Mouse (Mus musculus) neural tube, embryonic 14.5 days (tissue): ENCODE measurements at regions not wholly inside any gene's neighbourhood (a gene's known extent, or its start where the extent isn't known, plus 50 kb on each side); places are given as distances from the start of the nearest gene placed in this dataset.

Experiments
- ATAC-seq: fragments of 200-750 bp; cut with Nextera tagmentation; 2 replicates; pipeline ENCODE4 v1.8.0; 2017; ENCODE audit warnings: low read depth, mild to moderate bottlenecking, moderate TSS enrichment, moderate library complexity
- H3K27ac ChIP-seq: fragments of 300-500 bp; sonication (generic); 2 replicates; pipeline ENCODE4 v1.5.1; 2014; ENCODE audit warnings: low read depth, mild to moderate bottlenecking, control low read depth, low read length, moderate library complexity, mixed read lengths
- H3K27me3 ChIP-seq: fragments of 300-500 bp; sonication (generic); 2 replicates; pipeline ENCODE4 v1.6.1; 2014; ENCODE audit warnings: low read length; ENCODE audit not compliant: control insufficient read depth, insufficient read depth
- H3K36me3 ChIP-seq: fragments of 300-500 bp; sonication (generic); 2 replicates; pipeline ENCODE4 v1.6.1; 2014; ENCODE audit warnings: low read length, mixed read lengths; ENCODE audit not compliant: control insufficient read depth, insufficient read depth
- H3K4me1 ChIP-seq: fragments of 300-500 bp; sonication (generic); 2 replicates; pipeline ENCODE4 v1.6.1; 2014; ENCODE audit warnings: low read length; ENCODE audit not compliant: control insufficient read depth, insufficient read depth
- H3K4me2 ChIP-seq: fragments of 300-500 bp; sonication (generic); 2 replicates; pipeline ENCODE4 v1.6.1; 2014; ENCODE audit warnings: mild to moderate bottlenecking, low read depth, low read length, control low read depth
- H3K4me3 ChIP-seq: fragments of 300-500 bp; sonication (generic); 2 replicates; pipeline ENCODE4 v1.5.1; 2014; ENCODE audit warnings: low read depth, low read length, control low read depth, mixed read lengths
- H3K9ac ChIP-seq: fragments of 300-500 bp; sonication (generic); replicated peaks from 2 replicates; pipeline ENCODE4 v1.6.1; 2014; ENCODE audit warnings: low read depth, mild to moderate bottlenecking, control low read depth, low read length, mixed read lengths
- H3K9me3 ChIP-seq: fragments of 300-500 bp; sonication (generic); 2 replicates; pipeline ENCODE4 v1.6.1; 2016; ENCODE audit warnings: low read length; ENCODE audit not compliant: control insufficient read depth
- WGBS: fragments of 180-500 bp; shearing (Covaris S2); extraction: QIAGEN DNeasy Blood & Tissue Kit; methylation state at CpG from one replicate; pipeline ENCODE4 v1.1.7; 2014; 5-methylcytosine and 5-hydroxymethylcytosine counted together

DNA sequence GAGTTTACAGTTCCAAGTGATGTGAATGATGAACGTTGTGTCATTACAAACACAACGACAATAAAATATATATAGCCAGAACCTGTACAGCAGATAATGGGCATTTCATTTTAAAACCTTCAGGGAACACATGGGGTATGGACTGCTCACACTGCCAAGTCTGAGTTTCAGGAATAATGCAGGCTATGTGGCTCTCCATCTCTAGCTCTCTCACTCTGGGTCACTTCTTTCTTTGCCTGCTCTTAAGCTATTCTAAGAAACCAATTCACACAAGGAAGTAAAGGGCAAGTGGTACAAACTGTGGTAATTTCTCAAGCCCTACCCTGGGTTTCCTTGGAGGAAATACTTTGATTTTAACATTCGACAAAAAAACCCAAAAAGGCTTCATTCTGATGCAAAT lies 192.5 kb downstream of the Efnb2 start:
- H3K36me3 ChIP-seq = no peaks in the 10 kb centered on the region
- H3K9ac ChIP-seq = no peak overlapping the region
- no peaks in the 10 kb centered on the region for H3K27me3 ChIP-seq
- no peak overlapping the region for H3K4me3 ChIP-seq
- H3K9me3 ChIP-seq = no peaks in the 10 kb centered on the region
- H3K27ac ChIP-seq = no peak overlapping the region
- peak; percentile 65; the same call in 1 of the 2 replicates for ATAC-seq
- no peaks in the 10 kb centered on the region for H3K4me1 ChIP-seq
- 40% methylated on average over 3 of the region's 3 CpGs for WGBS
- no peak overlapping the region for H3K4me2 ChIP-seq

DNA sequence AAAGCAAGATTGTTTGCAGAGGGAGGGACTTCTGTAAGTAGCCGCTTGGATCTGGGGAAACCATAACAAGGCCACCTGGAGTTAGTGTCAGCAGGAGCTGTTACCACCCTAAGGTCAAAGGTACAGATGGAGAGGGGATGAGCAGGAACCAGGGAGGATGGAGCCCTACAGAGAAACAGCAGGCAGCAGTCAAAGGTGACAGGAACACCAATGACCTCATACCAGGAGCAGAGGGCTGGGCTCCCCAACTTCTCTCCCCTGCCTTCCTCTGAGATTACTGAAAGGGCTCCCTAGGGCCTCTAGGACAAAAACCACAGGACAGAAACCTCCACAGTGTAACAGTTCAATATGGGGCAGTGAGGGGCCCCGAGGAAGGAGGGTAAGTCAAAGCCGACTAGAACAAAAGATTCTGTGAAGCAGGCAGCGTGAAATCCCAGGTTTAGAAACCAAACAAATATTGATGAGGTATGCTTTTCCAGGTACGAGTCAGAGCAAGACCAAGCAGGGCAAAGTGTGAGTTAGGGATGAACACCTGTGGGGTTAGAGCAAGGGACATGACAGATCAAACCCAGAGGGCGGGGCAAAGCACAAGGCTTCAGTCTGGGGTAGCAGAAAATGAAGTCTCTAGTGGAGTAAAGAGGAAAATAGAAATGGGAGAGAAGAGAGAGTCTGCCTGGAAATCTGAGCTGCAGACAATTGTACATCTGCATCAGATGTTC lies 194.4 kb downstream of the Efnb2 start:
- no peak for ATAC-seq

DNA sequence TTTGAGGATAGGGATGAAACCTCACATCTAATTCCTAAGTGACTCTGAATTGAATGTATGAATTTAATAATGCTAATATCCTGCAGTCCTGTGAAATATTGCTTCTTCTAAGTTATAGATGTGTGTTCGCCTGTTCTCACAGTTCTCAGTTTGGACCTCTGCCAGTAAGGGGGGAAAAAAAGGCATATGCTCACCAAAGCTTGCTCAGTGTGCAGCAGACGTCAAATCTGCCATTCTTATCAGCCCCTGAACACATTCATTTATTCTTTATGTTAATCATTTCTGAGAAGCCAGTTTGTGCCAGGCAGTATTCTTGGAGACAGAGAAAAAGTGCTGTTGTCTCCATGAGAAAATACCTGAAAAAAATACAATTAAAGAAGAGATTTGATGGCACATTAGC lies 198.6 kb downstream of the Efnb2 start:
- H3K4me2 ChIP-seq = no peak overlapping the region
- no peak for ATAC-seq
- 37% methylated on average over 2 of the region's 2 CpGs for WGBS
- H3K36me3 ChIP-seq = no peaks in the 10 kb centered on the region
- H3K4me3 ChIP-seq = no peak overlapping the region
- H3K27me3 ChIP-seq = no peaks in the 10 kb centered on the region
- H3K27ac ChIP-seq = no peak overlapping the region
- H3K4me1 ChIP-seq = no peaks in the 10 kb centered on the region
- H3K9ac ChIP-seq = no peak overlapping the region
- no peaks in the 10 kb centered on the region for H3K9me3 ChIP-seq

More for the DNA sequence above, 194.4 kb downstream of the Efnb2 start:
- WGBS = 16% methylated on average over 6 of the region's 6 CpGs
- H3K4me1 ChIP-seq = no peaks in the 10 kb centered on the region
- H3K36me3 ChIP-seq = no peaks in the 10 kb centered on the region
- no peak overlapping the region for H3K27ac ChIP-seq
- no peak overlapping the region for H3K4me2 ChIP-seq
- H3K27me3 ChIP-seq = no peaks in the 10 kb centered on the region
- H3K4me3 ChIP-seq = no peak overlapping the region
- H3K9ac ChIP-seq = no peak overlapping the region
- no peaks in the 10 kb centered on the region for H3K9me3 ChIP-seq

DNA sequence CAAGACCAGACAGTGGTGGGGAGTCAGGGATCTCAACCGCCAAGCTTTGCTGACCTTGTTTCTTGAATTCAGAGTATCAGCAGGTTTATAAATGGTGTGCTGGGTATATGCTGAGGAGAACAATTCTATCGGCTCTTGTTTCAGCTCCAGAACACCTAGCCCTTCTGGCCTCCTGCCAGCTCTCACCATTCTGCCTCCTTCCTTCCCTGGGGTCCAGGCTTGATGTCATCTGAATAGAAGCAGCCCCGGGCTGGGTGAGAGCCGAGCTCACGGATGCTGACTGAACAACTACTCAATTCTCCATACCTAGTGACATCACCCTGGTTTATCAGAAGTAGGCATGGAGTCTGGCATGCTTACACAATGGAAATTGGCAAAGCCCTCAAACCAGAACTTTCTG lies 203.5 kb downstream of the Efnb2 start:
- Histone ChIP-seq H3K4me2 (no peak overlapping the region), H3K9ac (no peak overlapping the region), H3K36me3 (no peaks in the 10 kb centered on the region), H3K4me3 (no peak overlapping the region), H3K27ac (no peak overlapping the region), H3K4me1 (no peaks in the 10 kb centered on the region), H3K9me3 (no peaks in the 10 kb centered on the region), H3K27me3 (no peaks in the 10 kb centered on the region)
- 61% methylated on average over 5 of the region's 5 CpGs for WGBS
- ATAC-seq = no peak

DNA sequence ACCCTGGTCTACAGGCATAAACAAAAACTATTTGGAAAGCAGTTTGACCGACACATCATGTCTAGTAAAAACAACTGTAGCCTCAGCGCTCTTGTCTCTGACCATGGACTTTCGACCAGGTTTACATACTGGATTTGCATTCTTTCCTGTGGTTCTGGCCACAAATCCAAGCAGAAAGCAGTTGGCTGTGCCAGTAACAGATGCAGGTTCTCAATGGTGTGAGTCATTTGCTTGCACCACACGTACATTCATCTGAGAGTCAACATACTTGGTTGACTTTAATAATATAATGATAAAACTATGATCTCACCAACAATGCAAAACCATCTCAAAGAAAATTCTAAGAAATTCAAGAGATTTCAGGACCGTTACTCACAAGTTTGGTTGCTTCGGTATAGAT lies 207.1 kb downstream of the Efnb2 start:
- Histone ChIP-seq H3K36me3 (no peaks in the 10 kb centered on the region), H3K27me3 (no peaks in the 10 kb centered on the region), H3K27ac (no peak overlapping the region), H3K4me1 (no peaks in the 10 kb centered on the region), H3K4me3 (no peak overlapping the region), H3K9ac (no peak overlapping the region), H3K4me2 (no peak overlapping the region), H3K9me3 (no peaks in the 10 kb centered on the region)
- WGBS = 94% methylated on average over 6 of the region's 6 CpGs
- no peak for ATAC-seq

DNA sequence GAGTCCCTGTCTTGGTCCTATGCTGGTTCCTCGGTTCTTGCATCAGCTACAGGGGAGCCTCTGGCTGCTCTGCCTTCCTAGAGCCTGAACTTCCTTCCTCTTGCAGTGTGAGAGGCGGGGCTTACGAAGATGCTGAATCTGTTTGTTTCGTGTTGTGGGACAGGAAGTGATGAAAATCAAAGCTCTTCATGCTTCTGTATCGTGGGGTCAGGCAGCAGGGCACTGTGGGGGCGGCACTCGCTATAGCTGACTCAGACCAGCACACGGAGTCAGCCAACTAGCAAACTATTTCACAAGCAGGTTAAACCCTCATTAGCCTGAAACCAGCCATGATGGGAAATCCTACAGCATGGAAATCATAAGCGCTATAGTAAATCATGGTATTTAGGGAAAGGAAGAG lies 208.8 kb downstream of the Efnb2 start:
- Histone ChIP-seq H3K9me3 (no peaks in the 10 kb centered on the region), H3K4me2 (no peak overlapping the region), H3K27ac (no peak overlapping the region), H3K4me1 (no peaks in the 10 kb centered on the region), H3K36me3 (no peaks in the 10 kb centered on the region), H3K4me3 (no peak overlapping the region), H3K27me3 (no peaks in the 10 kb centered on the region), H3K9ac (no peak overlapping the region)
- 84% methylated on average over 9 of the region's 9 CpGs for WGBS
- ATAC-seq = no peak

DNA sequence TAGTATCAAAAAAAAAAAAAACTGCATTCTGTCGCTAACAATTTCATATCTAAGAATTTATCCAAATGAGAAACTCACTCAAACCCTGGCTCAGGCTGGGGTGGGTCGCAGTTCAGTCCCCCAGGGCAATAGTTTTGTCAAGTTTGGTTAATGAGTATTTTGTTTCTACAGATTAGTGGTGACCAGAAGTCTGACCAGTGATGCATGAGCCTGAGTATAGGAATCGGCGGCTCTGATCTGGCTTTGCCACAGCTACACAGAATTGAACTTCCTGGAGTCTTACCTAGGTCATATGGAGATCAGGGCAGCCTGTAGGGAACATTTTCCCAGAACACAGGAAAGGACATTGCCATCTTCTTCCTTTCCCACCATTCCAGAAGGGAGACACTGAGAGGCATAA lies 212.1 kb downstream of the Efnb2 start:
- Histone ChIP-seq H3K4me1 (no peaks in the 10 kb centered on the region), H3K27me3 (no peaks in the 10 kb centered on the region), H3K4me2 (no peak overlapping the region), H3K36me3 (no peaks in the 10 kb centered on the region), H3K9ac (no peak overlapping the region), H3K27ac (no peak overlapping the region), H3K9me3 (no peaks in the 10 kb centered on the region), H3K4me3 (no peak overlapping the region)
- 95% methylated on average over 4 of the region's 4 CpGs for WGBS
- ATAC-seq = no peak

DNA sequence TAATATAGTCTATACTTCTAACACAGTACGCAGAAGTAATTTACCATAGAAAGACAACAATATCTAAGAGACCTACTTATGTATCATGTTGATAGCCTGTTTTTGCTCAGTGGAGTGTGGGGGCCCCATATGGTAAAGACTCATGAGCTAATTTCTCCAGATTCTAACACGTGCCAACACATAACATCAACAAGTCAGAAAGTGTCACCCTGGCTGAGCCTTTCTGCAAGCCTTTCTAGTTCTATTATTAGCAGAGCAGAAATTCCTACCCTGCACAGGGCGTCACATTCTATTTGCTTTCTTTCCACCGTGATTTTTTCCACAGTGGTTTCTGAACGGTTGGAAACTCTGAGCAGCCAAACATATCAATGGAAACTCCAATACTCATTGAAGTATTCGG lies 219.5 kb downstream of the Efnb2 start:
- 84% methylated on average over 6 of the region's 6 CpGs for WGBS
- H3K36me3 ChIP-seq = no peaks in the 10 kb centered on the region
- no peaks in the 10 kb centered on the region for H3K27me3 ChIP-seq
- H3K9ac ChIP-seq = no peak overlapping the region
- no peaks in the 10 kb centered on the region for H3K9me3 ChIP-seq
- H3K27ac ChIP-seq = no peak overlapping the region
- no peak overlapping the region for H3K4me3 ChIP-seq
- no peak overlapping the region for H3K4me2 ChIP-seq
- H3K4me1 ChIP-seq = no peaks in the 10 kb centered on the region
- ATAC-seq = no peak

DNA sequence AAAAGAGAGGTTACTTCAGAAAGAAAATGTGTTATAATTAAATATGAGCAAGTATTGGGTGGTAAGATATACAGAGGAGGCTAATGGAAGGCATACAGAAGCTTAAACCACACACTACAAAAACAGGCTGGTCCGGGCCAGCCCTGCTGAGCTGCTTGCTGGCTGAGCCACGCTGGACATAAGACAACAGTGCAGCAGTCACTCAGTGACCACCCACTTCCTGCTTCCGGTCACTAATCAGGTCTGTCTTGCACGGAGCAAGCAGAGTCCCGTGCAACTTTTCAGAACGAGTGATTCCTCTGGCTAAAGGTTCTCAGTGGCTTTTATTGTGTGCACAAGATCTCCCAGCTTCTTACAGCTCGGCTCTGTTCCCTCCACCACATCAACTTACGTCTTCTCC lies 220.1 kb downstream of the Efnb2 start:
- H3K36me3 ChIP-seq = no peaks in the 10 kb centered on the region
- no peaks in the 10 kb centered on the region for H3K4me1 ChIP-seq
- H3K9me3 ChIP-seq = no peaks in the 10 kb centered on the region
- no peak for ATAC-seq
- no peak overlapping the region for H3K4me3 ChIP-seq
- 75% methylated on average over 8 of the region's 8 CpGs for WGBS
- no peaks in the 10 kb centered on the region for H3K27me3 ChIP-seq
- H3K9ac ChIP-seq = no peak overlapping the region
- H3K4me2 ChIP-seq = no peak overlapping the region
- H3K27ac ChIP-seq = no peak overlapping the region
